Mouse (Mus musculus): ENCODE results near the gene Prkcg.

DNA sequence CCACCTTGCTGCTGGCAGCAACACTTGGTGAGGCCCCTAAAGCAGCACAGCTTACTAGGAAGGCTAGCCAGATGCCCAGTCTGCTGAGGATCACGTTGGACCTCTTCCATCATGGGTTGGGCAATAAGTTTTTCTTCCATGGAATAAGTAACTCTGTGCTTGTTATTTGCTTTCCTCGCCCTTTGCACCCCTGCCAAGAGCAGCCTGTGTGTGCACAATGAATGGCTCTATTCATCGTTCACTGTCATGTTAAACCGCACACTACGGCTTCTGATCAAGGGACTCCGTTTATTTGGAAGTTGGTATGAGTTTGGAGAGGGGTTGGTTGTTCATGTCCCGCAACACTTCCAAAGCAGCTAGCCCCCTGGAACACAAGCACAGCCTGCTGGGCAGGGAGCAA lies 1.8 kb upstream of the Prkcg start:
- TF ChIP-seq POLR2A (IDR thresholded peaks at IDR 0.05; ENCODE audit: insufficient read depth, low read depth, low read length) (no peak), CTCF (IDR thresholded peaks at IDR 0.05; ENCODE audit: insufficient read depth, low read depth, low read length) (no peak)
